Mouse (Mus musculus) limb, embryonic 12.5 days (tissue): Measurements from ENCODE around the gene Cep41. TPM values are rescaled to one million over a fixed set of nuclear protein-coding genes. Genes with fewer than 3 reads are reported as not detected.

Source experiments
- ATAC-seq: fragments of 200-750 bp; cut with Nextera tagmentation; 2 replicates; pipeline ENCODE4 v1.8.0; 2017; ENCODE audit warnings: low read depth, moderate TSS enrichment; ENCODE audit not compliant: insufficient number of reproducible peaks, insufficient read depth, low FRiP score, low TSS enrichment
- H3K27ac ChIP-seq: fragments of 300-500 bp; sonication (generic); 2 replicates; pipeline ENCODE4 v1.5.1; 2016; ENCODE audit warnings: mild to moderate bottlenecking, moderate library complexity
- H3K27me3 ChIP-seq: fragments of 300-500 bp; sonication (generic); 2 replicates; pipeline ENCODE4 v1.6.1; 2016; ENCODE audit warnings: mild to moderate bottlenecking, moderate library complexity
- H3K36me3 ChIP-seq: fragments of 300-500 bp; sonication (generic); 2 replicates; pipeline ENCODE4 v1.6.1; 2016; ENCODE audit warnings: mild to moderate bottlenecking, moderate library complexity
- H3K4me1 ChIP-seq: fragments of 300-500 bp; sonication (generic); replicated peaks from 2 replicates; pipeline ENCODE4 v1.6.1; 2016
- H3K4me2 ChIP-seq: fragments of 300-500 bp; sonication (generic); 2 replicates; pipeline ENCODE4 v1.6.1; 2016; ENCODE audit warnings: mild to moderate bottlenecking, moderate library complexity
- H3K4me3 ChIP-seq: fragments of 300-500 bp; sonication (generic); replicated peaks from 2 replicates; pipeline ENCODE4 v1.5.1; 2016; ENCODE audit warnings: mild to moderate bottlenecking
- H3K9ac ChIP-seq: fragments of 300-500 bp; sonication (generic); replicated peaks from 2 replicates; pipeline ENCODE4 v1.6.1; 2016; ENCODE audit warnings: mild to moderate bottlenecking, moderate library complexity
- H3K9me3 ChIP-seq: fragments of 300-500 bp; sonication (generic); 2 replicates; pipeline ENCODE4 v1.6.1; 2016; ENCODE audit warnings: mild to moderate bottlenecking, moderate library complexity
- WGBS: fragments of 180-500 bp; shearing (Covaris S2); methylation state at CpG from one replicate; pipeline ENCODE4 v1.1.7; 2016; 5-methylcytosine and 5-hydroxymethylcytosine counted together
- polyA plus RNA-seq: library from polyadenylated mRNA; unstranded; fragments of >200 nt; fragmentation: Nextera tagmentation; extraction: Ambion mirVana; gene quantifications from 2 replicates; pipeline ENCODE4 v1.2.1, GENCODE M21; 2016

Gene Cep41
- polyA plus RNA-seq, 1 experiment from 2014 or later: 53.5 TPM

DNA sequence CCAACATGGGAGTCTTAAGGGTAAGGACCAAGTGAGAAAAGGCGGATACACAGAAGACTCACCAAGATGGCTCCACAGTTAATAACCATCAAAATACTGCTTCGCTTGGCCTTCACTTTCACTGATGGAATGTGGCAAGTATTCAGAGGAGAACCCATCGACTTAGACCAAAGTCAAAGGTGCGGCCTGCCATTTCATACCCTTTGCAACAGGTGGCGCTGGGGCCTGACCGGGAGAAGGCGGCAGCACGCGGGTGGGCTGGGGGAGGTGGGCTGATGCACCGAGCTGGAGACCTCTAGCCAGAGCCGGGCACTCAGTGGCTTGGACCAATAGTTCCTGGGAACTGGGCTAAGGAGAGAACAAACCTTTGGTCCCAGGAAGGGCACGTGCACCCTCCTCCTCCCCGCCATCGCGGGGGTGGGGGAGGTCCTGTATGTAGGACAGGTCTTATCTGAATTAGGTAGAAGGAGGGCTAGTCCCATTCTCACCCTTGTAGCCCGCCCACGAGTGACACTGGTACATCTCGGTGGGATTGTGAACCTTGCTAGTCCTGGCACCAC is 39.1 kb upstream of the Cep41 start:
- no peaks in the 10 kb centered on the region for H3K27me3 ChIP-seq
- no peak overlapping the region for H3K4me3 ChIP-seq
- 0 out of 2 replicates have a peak, but pooled peaks cover 5% of the 10 kb centered on the region for H3K36me3 ChIP-seq
- no peak overlapping the region for H3K4me2 ChIP-seq
- peak overlapping the region; percentile 95 for H3K27ac ChIP-seq
- peaks cover 31% of the 10 kb centered on the region for H3K4me1 ChIP-seq
- peaks cover 40% of the 10 kb centered on the region for H3K9me3 ChIP-seq
- 50% methylated on average over 18 of the region's 18 CpGs for WGBS
- no peak for ATAC-seq
- 0 out of 2 replicates have a peak overlapping the region, but pooled peaks have one; percentile 24 for H3K9ac ChIP-seq

- Histone ChIP-seq H3K9me3 (peaks cover 18% of the 10 kb centered on the region), H3K4me3 (no peak overlapping the region), H3K4me2 (no peak overlapping the region), H3K36me3 (no peaks in the 10 kb centered on the region), H3K27ac (peak overlapping the region; percentile 57; the same call in 1 of the 2 replicates), H3K9ac (no peak overlapping the region), H3K4me1 (peaks cover 31% of the 10 kb centered on the region), H3K27me3 (no peaks in the 10 kb centered on the region)
- ATAC-seq: peak; percentile 61; the same call in 1 of the 2 replicates
- 68% methylated on average over 12 of the region's 12 CpGs for WGBS
Observed at GRCm38 (mm10) chr6:30730301-30730971, 36.9 kb upstream of the Cep41 start.

DNA sequence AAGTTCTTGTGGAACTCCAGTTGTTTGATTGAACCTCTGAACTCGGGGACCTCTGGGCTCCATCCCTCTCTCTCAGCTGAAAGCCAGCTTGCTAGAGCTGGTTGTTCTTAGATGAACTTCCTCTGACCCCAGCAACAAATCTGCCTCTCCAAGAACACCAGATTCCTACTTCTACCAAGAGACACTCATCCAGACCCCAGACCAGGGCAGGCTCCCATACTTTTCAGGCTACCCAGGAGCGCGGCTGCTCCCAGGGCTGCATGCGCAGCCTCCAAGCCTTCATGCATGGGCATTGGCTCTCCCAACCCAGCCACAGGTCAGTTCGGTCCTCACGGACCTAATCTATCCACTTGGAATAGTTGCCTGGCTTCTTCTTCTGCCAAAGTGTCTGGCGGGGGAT is 29.8 kb upstream of the Cep41 start, which contains the start of gene Mest:
Gene Mest, plus strand, starts transcription at position 217 of the 400 bp plus-strand sequence.
- Histone ChIP-seq H3K27ac (0 out of 2 replicates have a peak within 1 kb of the TSS, but pooled peaks have one; percentile 35), H3K27me3 (no peaks in the 10 kb centered on the region), H3K36me3 (no peaks in the 10 kb centered on the region), H3K9ac (no peak within 1 kb of the TSS), H3K4me3 (no peak within 1 kb of the TSS), H3K9me3 (no peaks in the 10 kb centered on the region), H3K4me1 (peaks cover 26% of the 10 kb centered on the region), H3K4me2 (no peak within 1 kb of the TSS)
- no peak for ATAC-seq
- WGBS: 70% methylated on average over 7 of the region's 7 CpGs

DNA sequence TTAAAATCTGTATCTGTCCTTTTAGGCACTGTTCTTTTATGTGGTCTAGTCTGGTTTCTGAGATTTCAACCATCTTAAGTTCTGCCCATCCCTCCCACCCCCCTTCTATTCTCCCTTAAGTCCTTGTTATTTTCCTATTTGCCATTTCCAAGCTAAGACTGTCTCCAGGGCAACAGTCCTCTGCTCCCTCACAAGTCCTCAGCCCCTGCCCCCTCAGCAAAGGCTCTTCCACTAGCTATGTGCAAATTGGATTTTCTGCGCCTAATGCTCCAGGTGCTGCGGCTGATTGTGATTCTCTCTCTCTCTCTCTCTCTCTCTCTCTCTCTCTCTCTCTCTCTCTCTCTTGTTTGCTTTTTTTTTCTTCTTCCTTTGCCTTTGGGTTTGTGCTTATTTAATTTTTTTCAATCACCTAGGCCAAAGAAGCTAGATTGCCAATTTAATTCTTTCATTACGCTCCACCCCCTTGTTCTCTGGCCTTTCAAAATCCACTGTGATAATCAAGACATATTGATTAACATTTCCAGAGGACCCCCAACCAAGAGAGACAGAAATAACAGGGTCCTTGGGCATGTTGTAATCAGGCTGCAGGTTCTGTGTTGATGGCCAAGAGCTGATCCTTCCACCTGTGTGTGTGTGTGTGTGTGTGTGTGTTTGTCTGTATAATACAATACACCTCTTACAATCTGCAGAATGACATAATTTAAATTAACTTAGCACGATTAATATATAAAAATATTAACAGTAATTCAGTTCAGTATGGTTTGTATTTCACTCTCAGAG is 29.0 kb upstream of the Cep41 start:
- WGBS: 73% methylated on average over 4 of the region's 4 CpGs
- Histone ChIP-seq H3K4me1 (peaks cover 26% of the 10 kb centered on the region), H3K9me3 (no peaks in the 10 kb centered on the region), H3K4me3 (no peak overlapping the region), H3K27ac (no peak overlapping the region), H3K27me3 (no peaks in the 10 kb centered on the region), H3K36me3 (no peaks in the 10 kb centered on the region), H3K4me2 (no peak overlapping the region), H3K9ac (no peak overlapping the region)
- no peak for ATAC-seq

GRCm38 (mm10) chr6:30716796-30717195 is 23.2 kb upstream of the Cep41 start:
- Histone ChIP-seq H3K9ac (no peak overlapping the region), H3K27ac (no peak overlapping the region), H3K4me2 (no peak overlapping the region), H3K9me3 (no peaks in the 10 kb centered on the region), H3K27me3 (no peaks in the 10 kb centered on the region), H3K36me3 (no peaks in the 10 kb centered on the region), H3K4me1 (peaks cover 51% of the 10 kb centered on the region), H3K4me3 (no peak overlapping the region)
- ATAC-seq: no peak
- WGBS: 94% methylated on average over 7 of the region's 7 CpGs

DNA sequence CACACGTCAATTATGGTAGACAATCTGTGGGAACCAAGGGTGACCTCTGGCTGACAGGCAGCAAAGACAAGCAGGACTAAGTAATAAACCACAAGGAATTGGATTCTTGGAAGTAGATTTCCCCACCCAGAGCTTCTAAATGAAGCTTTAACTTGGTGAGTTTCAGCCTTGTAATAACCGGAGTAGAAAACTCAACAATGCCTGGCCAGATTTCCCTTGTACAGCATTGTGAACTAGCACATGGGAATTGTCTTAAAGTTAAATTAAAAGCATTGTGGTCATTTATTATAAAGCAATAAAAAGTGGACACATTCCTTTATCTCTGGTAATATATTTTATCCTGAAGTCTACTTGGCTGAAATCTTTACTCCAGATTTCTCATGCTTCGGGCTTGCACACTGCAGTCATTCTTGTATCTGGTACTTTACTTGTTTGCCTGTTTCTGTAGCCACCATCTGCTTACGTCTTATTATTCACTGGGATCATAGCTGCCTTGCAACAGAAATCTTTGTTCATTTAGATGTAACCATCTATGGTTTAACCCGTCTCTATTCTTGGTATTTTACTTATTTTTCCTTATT is 21.4 kb upstream of the Cep41 start:
- Histone ChIP-seq H3K27me3 (no peaks in the 10 kb centered on the region), H3K4me2 (no peak overlapping the region), H3K27ac (peak overlapping the region; percentile 72), H3K4me3 (no peak overlapping the region), H3K36me3 (no peaks in the 10 kb centered on the region), H3K9ac (no peak overlapping the region), H3K4me1 (peaks cover 59% of the 10 kb centered on the region), H3K9me3 (no peaks in the 10 kb centered on the region)
- ATAC-seq: no peak
- WGBS: 47% methylated on average over 5 of the region's 5 CpGs

DNA sequence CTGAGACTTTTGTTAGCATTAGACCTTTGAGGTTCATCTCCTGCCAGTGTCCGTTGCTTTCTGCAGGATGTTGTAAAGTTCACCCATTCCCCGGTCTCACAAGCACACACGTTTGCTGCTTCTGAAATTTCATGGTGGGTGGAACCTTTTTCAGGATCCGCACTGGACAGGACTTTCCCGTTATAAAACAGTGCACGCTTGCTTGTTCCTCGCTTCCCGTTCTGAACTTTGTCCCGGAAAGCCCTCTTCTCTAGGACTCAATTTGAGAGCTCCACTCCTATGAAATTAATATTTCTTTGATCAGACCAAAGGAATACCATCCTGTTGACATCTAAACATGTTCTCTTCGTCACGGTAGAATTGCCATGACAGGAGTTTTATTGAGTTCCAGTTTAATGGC is 20.3 kb upstream of the Cep41 start:
- peak overlapping the region; percentile 64 for H3K27ac ChIP-seq
- no peaks in the 10 kb centered on the region for H3K27me3 ChIP-seq
- no peaks in the 10 kb centered on the region for H3K9me3 ChIP-seq
- no peaks in the 10 kb centered on the region for H3K36me3 ChIP-seq
- H3K4me3 ChIP-seq: no peak overlapping the region
- H3K4me1 ChIP-seq: peaks cover 69% of the 10 kb centered on the region
- 50% methylated on average over 11 of the region's 11 CpGs for WGBS
- peak overlapping the region; percentile 19; the same call in 1 of the 2 replicates for H3K4me2 ChIP-seq
- H3K9ac ChIP-seq: no peak overlapping the region
- ATAC-seq: no peak

- no peaks in the 10 kb centered on the region for H3K27me3 ChIP-seq
- H3K9me3 ChIP-seq: no peaks in the 10 kb centered on the region
- no peak overlapping the region for H3K4me3 ChIP-seq
- no peak overlapping the region for H3K9ac ChIP-seq
- no peak for ATAC-seq
- 57% methylated on average over 6 of the region's 6 CpGs for WGBS
- H3K4me2 ChIP-seq: peak overlapping the region; percentile 19; the same call in 1 of the 2 replicates
- peaks cover 71% of the 10 kb centered on the region for H3K4me1 ChIP-seq
- H3K27ac ChIP-seq: peak overlapping the region; percentile 64
- H3K36me3 ChIP-seq: no peaks in the 10 kb centered on the region
Observed at GRCm38 (mm10) chr6:30713455-30713854, 19.9 kb upstream of the Cep41 start.

- Histone ChIP-seq H3K4me1 (peaks cover 71% of the 10 kb centered on the region), H3K27ac (peak overlapping the region; percentile 96), H3K9me3 (no peaks in the 10 kb centered on the region), H3K4me2 (no peak overlapping the region), H3K36me3 (no peaks in the 10 kb centered on the region), H3K27me3 (no peaks in the 10 kb centered on the region), H3K9ac (no peak overlapping the region), H3K4me3 (no peak overlapping the region)
- WGBS: 41% methylated on average over 7 of the region's 7 CpGs
- no peak for ATAC-seq
Observed at GRCm38 (mm10) chr6:30712484-30712883, 18.9 kb upstream of the Cep41 start.

DNA sequence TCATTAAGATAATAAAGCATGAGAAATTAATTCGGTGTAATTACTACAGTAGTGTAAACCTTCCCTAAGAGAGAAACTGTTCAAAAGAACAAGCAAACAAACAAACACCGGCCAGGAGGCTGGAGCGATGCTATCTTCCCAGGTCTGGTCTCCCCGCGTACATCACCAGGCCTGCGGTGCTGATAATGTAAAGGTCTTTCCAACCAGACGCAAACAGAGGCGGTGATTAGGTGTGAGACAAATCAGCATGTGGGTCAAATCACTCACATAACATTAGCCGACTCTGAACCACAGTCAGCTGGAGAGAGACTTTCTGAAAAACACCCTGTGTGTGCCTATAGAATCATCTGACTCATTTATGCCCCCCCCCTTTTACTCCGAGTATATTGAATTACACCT is 17.8 kb upstream of the Cep41 start:
- H3K27ac ChIP-seq: peak overlapping the region; percentile 96
- no peaks in the 10 kb centered on the region for H3K27me3 ChIP-seq
- H3K36me3 ChIP-seq: no peaks in the 10 kb centered on the region
- H3K4me3 ChIP-seq: no peak overlapping the region
- H3K9ac ChIP-seq: no peak overlapping the region
- no peak overlapping the region for H3K4me2 ChIP-seq
- WGBS: 24% methylated on average over 10 of the region's 10 CpGs
- peaks cover 70% of the 10 kb centered on the region for H3K4me1 ChIP-seq
- no peaks in the 10 kb centered on the region for H3K9me3 ChIP-seq
- ATAC-seq: no peak; the same call in 1 of the 2 replicates
